Mouse (Mus musculus) heart, adult 2 months (tissue): Measurements from ENCODE around the gene Cmah. TPM values are rescaled to one million over a fixed set of nuclear protein-coding genes. Genes with fewer than 3 reads are reported as not detected.

Experiments
- DNase-seq, 2 experiments: peaks; one replicate each; pipeline ENCODE4 v3.0.0; 2021
- H3K27ac ChIP-seq: fragments of 200-600 bp; 2 replicates; pipeline ENCODE4 v1.8.1; 2022
- H3K27me3 ChIP-seq: fragments of 200-500 bp; 2 replicates; pipeline ENCODE4 v1.6.1; 2012; ENCODE audit warnings: mild to moderate bottlenecking, low read length, inconsistent platforms, mixed read lengths; ENCODE audit not compliant: control insufficient read depth, insufficient read depth
- H3K36me3 ChIP-seq: fragments of 200-500 bp; 2 replicates; pipeline ENCODE4 v1.6.1; 2012; ENCODE audit warnings: low read length, inconsistent platforms; ENCODE audit not compliant: control insufficient read depth, insufficient read depth
- H3K4me1 ChIP-seq: fragments of 200-500 bp; 2 replicates; pipeline ENCODE4 v1.6.1; 2011; ENCODE audit warnings: low read length; ENCODE audit not compliant: control insufficient read depth, insufficient read depth
- H3K4me3 ChIP-seq: fragments of 200-600 bp; 2 replicates; pipeline ENCODE4 v1.8.1; 2022
- H3K79me2 ChIP-seq: fragments of 200-500 bp; replicated peaks from 2 replicates; pipeline ENCODE4 v1.6.1; 2012; ENCODE audit warnings: mild to moderate bottlenecking, inconsistent platforms, low read length, moderate library complexity, mixed read lengths; ENCODE audit not compliant: control insufficient read depth, insufficient read depth
- H3K9ac ChIP-seq: fragments of 200-500 bp; 2 replicates; pipeline ENCODE4 v1.6.1; 2012; ENCODE audit warnings: low read depth, mild to moderate bottlenecking, control low read depth, inconsistent platforms, low read length, mixed read lengths
- CTCF ChIP-seq: fragments of 200-600 bp; IDR thresholded peaks from 2 replicates; pipeline ENCODE4 v1.8.1; 2022; ENCODE audit warnings: antibody characterized with exemption, mild to moderate bottlenecking, moderate library complexity
- EP300 ChIP-seq: fragments of 200-500 bp; IDR thresholded peaks from 2 replicates; pipeline ENCODE4 v1.6.1; 2011; ENCODE audit warnings: low read depth, low read length, control low read depth; ENCODE audit not compliant: insufficient read depth
- POLR2A ChIP-seq: fragments of 200-500 bp; IDR thresholded peaks from 2 replicates; pipeline ENCODE4 v1.6.1; 2011; ENCODE audit warnings: mild to moderate bottlenecking, low read depth, low read length, control low read depth; ENCODE audit not compliant: insufficient read depth
- WGBS: fragments of 180-500 bp; shearing (Covaris S2); methylation state at CpG from one replicate; pipeline ENCODE4 v1.1.7; 2018; 5-methylcytosine and 5-hydroxymethylcytosine counted together
- intact Hi-C: fragments of 180-260 bp; cut with DNase I; formaldehyde crosslinking; loops from one replicate; pipeline ENCODE4 v1.15.1; 2025
- long read RNA-seq: library from polyadenylated mRNA; stranded (forward); transcript quantifications from one replicate; pipeline ENCODE4 v2.0.0, GENCODE M21; 2021
- polyA plus RNA-seq: library from polyadenylated mRNA; depleted of rRNA; stranded (reverse); fragments of >200 nt; gene quantifications from 2 replicates; pipeline ENCODE4 v1.2.3, GENCODE M21; 2012; rRNA removed
- total RNA-seq, 2 experiments: library from RNA; stranded (reverse); gene quantifications; 2 replicates each; pipeline ENCODE4 v1.2.3; 2021

Gene Cmah
- total RNA-seq, result 1 to 10 TPM; 2.7 to 4.0 TPM
- polyA plus RNA-seq, result 0.84 and 1.4 TPM in 2 replicates
- long read RNA-seq, partial matches to known transcripts, result 0 of 2 reads
- long read RNA-seq, other reads (novel, unspliced or antisense), result 2 of 2 reads

DNA sequence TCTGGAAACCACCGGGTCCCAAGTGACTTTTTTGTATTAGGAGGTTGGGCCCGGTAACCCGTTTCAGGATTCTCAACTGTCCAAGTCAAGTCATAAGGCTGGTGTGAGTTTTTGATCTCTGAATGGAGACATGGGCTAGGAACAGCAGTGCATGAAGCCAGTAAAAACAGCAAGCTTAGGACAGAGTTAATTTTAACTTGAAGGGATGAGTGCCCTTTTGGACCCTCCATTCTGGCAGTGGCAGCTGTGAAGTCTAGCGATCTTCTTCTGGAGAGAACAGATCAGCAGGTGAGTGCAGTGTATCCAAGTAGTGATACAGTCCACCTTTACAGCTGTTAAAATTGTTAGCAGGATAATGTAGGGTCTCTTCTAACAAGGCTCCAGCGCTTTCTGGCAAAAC, at the start of gene Cmah:
Gene Cmah, plus strand, starts transcription at position 204 of the 400 bp plus-strand sequence.
- H3K27me3 ChIP-seq, result no peaks in the 10 kb centered on the region
- WGBS, result 67% methylated on average over 5 of the region's 5 CpGs

DNA sequence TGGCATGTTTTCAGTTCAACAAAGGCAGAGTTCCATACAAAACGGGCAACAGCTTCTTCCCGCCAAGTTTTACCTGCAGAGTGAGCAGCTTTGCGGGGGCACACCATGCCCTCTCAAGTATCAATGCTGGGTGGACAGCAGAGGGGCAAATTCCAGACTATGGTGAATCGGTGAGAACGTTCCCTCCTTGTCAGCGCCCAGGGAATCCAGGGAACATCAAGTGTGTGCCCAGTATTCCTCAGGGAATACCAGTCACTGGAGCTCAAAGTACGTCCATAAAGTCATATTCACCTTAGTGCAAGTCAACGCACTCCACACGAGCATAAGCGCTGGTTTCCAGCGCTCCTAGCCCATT, 47.8 kb upstream of the Cmah start:
- Histone ChIP-seq H3K27me3 (no peaks in the 10 kb centered on the region), H3K79me2 (no peaks in the 10 kb centered on the region), H3K36me3 (no peaks in the 10 kb centered on the region), H3K27ac (no peak overlapping the region), H3K4me3 (no peak overlapping the region), H3K9ac (no peak overlapping the region), H3K4me1 (no peaks in the 10 kb centered on the region; the same call in 1 of the 2 replicates)
- no peak for DNase-seq
- intact Hi-C loops, result no loop called here
- 81% methylated on average over 11 of the region's 11 CpGs for WGBS
- no peak for TF ChIP-seq CTCF
- TF ChIP-seq POLR2A, result no peak
- TF ChIP-seq EP300, result no peak

More for the DNA sequence above, at the start of gene Cmah:
- intact Hi-C loops, result no loop called here
- no peak within 1 kb of the TSS for H3K4me3 ChIP-seq
- H3K36me3 ChIP-seq, result no peaks in the 10 kb centered on the region
- no peak for TF ChIP-seq CTCF
- no peak for TF ChIP-seq EP300
- TF ChIP-seq POLR2A, result no peak
- H3K4me1 ChIP-seq, result no peaks in the 10 kb centered on the region; the same call in 1 of the 2 replicates
- H3K9ac ChIP-seq, result no peak within 1 kb of the TSS
- H3K79me2 ChIP-seq, result no peaks in the 10 kb centered on the region
- no peak for DNase-seq
- no peak within 1 kb of the TSS for H3K27ac ChIP-seq

DNA sequence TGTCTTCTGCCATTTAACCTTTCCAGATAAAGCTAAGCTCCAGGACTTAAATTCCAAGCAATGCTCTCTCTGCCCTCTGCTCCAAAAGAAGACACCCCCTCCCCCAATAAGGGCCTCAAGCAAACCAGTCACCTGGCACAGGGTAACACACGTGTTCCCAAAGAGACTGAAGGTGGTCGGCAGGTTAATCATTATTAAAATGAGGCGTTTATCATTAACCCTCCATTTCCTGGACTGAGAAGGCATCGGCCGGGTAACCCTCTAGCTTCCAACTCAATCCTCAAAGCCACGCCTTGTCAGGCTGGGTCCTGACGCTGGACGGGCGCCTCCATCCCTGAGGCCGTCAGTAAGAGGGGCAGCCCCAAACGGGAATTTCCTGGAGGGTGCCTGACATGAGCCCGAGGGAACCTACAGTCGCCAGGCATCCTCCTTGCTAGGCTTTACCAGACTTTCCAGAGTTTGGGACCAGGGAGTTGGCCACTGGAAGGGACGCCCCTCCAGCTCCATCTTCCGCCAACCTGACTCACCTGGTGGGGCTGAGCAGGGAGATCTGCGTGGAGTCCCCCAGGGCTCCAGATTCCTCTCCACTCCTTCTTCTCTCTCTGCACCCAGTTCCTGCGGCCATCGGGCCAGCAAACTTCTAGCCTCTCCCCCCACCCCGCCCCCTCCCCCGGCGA, 47.3 kb upstream of the Cmah start:
- no peak overlapping the region for H3K27ac ChIP-seq
- H3K36me3 ChIP-seq, result no peaks in the 10 kb centered on the region
- peak in 1 of 2 experiments; percentile 9 for DNase-seq
- 13% methylated on average over 19 of the region's 21 CpGs for WGBS
- peak overlapping the region; percentile 28 for H3K9ac ChIP-seq
- H3K4me3 ChIP-seq, result peak overlapping the region; percentile 63
- TF ChIP-seq POLR2A (no peak), CTCF (no peak), EP300 (no peak)
- intact Hi-C loops, result loop anchor here (5.0 kb wide), 2 partner anchors 253 to 448 kb away; no protein-coding TSS in a partner anchor
- H3K4me1 ChIP-seq, result no peaks in the 10 kb centered on the region; the same call in 1 of the 2 replicates
- H3K27me3 ChIP-seq, result no peaks in the 10 kb centered on the region
- H3K79me2 ChIP-seq, result no peaks in the 10 kb centered on the region

DNA sequence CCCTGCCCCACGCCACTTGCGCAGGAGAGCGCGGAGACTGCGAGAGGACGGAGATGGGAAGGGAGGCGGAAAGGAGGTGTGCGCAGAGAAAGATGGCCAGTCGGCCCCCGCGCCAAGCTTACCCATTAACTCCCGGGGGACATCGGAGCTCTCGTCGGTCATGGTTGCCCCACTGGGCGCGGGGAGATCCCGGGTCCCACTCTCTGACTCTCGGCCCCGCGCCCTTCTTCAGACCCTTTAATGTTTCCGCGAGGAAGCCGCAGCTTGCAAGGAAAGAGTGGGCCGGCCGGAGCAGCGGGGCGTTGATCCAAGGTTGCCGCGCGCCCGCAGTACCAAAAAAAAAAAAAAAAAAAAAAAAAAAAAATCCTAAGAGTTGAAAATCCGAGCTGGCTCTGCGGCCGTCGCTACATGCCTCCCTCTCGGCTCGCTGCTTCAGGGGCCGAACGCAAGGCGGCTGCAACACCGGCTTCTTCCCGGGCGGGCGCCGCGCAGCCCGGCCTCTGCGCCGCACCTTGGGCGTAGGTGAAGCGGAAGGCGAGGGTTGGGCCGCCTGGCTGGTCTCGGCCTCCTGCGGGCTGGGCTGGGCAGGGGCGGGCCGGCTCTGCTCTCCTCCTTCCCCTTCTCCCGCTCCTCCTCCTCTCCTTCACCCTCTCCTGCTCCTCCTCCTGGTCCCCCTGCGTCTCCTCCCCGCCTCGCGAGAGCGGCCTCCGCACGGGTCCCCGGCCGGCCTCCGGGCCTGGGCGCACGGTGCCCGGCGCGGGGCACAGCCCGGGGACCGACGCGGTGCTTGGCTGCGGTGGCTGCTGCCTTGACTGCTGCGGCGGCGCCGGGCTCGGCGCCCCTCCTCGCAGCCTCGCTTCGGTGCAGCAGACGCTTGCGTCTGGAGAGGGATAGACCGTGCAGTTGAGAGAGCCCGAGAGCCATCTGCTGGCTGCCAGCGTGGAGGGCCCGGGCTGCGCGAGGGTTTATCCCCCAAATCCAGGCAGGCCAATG, 46.5 kb upstream of the Cmah start, which contains the start of gene Carmil1:
Gene Carmil1, minus strand, starts transcription at position 357 of the 993 bp plus-strand sequence.
- WGBS, result under 1% methylated on average over 90 of the region's 96 CpGs
- Histone ChIP-seq H3K27me3 (no peaks in the 10 kb centered on the region), H3K79me2 (no peaks in the 10 kb centered on the region), H3K9ac (peak within 1 kb of the TSS; percentile 83), H3K4me3 (peak within 1 kb of the TSS; percentile 63), H3K4me1 (no peaks in the 10 kb centered on the region; the same call in 1 of the 2 replicates), H3K36me3 (no peaks in the 10 kb centered on the region), H3K27ac (peak within 1 kb of the TSS; percentile 66)
- TF ChIP-seq EP300, result no peak
- TF ChIP-seq CTCF, result peak; percentile 78
- TF ChIP-seq POLR2A, result 0 out of 2 replicates have a peak, but pooled peaks have one; percentile 39
- DNase-seq, result peak; percentile 84 to 88
- intact Hi-C loops, result loop anchor here (1.0 to 5.0 kb wide), 3 partner anchors 167 to 448 kb away; no protein-coding TSS in a partner anchor

DNA sequence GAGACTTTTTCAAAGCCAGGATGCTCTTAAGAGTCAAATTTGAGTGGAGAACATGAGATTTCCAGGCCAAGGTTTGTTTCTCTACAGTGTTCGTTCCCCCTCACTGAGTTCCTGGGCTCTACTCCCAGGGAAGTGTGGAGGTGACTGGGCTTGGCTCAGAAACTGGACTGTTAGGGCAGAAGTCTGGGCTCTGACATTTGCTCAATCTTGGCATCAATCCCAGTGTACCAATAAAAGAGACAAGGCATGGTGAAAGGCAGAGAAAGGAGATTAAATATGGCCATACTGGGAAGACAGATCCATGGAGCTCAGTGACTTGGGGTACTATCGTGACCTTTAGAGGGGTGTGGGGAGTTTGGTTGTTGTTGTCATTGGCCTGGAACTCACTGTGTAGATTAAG, 39.8 kb upstream of the Cmah start:
- WGBS, result 68% methylated on average over 2 of the region's 2 CpGs
- intact Hi-C loops, result no loop called here
- Histone ChIP-seq H3K27me3 (no peaks in the 10 kb centered on the region), H3K27ac (no peak overlapping the region), H3K4me1 (no peaks in the 10 kb centered on the region), H3K9ac (no peak overlapping the region), H3K36me3 (no peaks in the 10 kb centered on the region), H3K79me2 (no peaks in the 10 kb centered on the region), H3K4me3 (no peak overlapping the region)
- DNase-seq, result no peak
- TF ChIP-seq EP300, result no peak
- TF ChIP-seq CTCF, result no peak
- TF ChIP-seq POLR2A, result no peak
